Mouse (Mus musculus): ENCODE data around the gene Olfr30. TPM values are rescaled to one million over a fixed set of nuclear protein-coding genes. Genes with fewer than 3 reads are reported as not detected.

Gene Olfr30
- polyA plus RNA-seq (2014; fragmentation: Illumina TruSeq; extraction: RNeasy Lipid Tissue Mini Kit (QIAGEN cat#74804); ENCODE audit: low read depth, low replicate concordance), result not detected

GRCm38 (mm10) chr11:58462170-58462569 is at the start of gene Olfr30:
TSS of gene Olfr30 (minus strand) at chr11:58462270.

DNA sequence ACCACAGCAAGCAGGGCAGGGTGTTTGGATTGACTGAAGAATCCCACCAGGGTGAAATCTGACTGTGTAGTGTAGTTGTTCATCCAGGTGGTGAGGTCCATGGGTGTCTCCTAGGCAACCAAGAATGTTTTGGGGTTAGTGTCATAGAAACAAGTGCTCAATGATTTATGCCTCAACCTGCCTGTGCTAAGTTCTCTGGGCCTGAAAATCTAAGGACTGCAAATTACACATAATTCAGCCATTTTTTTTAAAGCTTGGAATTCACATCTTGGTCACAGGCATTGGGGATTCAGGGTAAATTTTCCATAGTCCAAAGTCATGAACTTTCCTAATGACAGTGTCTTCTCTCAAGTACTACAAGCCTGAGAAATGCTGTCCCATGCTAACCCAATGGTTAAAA is 40.4 kb upstream of the Olfr30 start, which contains the start of gene Olfr331:
Olfr331 (minus strand) TSS at position 101 of the 400 bp plus-strand sequence.

DNA sequence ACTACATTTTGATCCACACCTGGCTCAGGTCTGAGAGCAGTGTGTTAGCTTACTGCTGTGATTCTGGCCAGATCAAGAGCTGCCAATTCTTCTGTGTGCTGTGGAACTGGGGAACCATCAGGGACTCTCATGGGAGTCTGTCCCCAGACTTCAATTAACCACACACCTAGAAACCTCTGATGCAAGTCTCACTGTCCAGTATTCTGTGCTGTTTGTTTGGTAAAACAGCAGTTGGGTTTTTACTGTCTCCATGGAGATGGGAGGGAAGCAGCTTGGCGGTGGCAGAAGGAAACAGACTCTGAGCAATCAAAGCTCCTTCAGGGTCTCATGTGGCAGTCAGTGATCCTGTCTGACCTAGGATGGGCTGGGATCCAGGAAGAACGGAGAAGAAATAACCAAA is 30.4 kb upstream of the Olfr30 start, which contains the start of gene Olfr332:
Olfr332 (minus strand) TSS at position 101 of the 400 bp plus-strand sequence.

DNA sequence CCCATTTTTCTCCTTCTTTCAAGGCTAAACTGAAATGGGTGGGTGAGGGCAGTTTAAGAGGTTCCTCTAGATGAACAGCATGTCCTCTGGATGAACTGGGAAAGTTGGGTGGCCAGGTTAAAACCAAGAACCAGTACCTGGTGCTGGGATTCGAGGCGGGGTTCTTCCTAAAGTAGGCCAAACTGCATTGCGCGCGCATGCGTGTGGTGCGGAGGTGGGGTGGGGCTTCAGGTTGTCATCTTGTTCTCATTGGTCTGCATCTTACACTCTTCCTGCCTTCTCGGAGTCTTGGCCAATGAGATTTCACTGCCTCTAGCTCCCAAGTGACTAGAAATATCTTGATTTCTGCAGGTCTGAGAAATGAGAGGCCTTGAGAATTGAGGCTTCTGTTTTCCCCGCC is 9.3 kb downstream of the Olfr30 start, which contains the start of gene Lypd9:
Lypd9 (minus strand) TSS at position 165 of the 400 bp plus-strand sequence.

GRCm38 (mm10) chr11:58432259-58432658 is 29.8 kb downstream of the Olfr30 start, which contains the start of gene Gm12253:
TSS of gene Gm12253 (plus strand) at chr11:58432559.

DNA sequence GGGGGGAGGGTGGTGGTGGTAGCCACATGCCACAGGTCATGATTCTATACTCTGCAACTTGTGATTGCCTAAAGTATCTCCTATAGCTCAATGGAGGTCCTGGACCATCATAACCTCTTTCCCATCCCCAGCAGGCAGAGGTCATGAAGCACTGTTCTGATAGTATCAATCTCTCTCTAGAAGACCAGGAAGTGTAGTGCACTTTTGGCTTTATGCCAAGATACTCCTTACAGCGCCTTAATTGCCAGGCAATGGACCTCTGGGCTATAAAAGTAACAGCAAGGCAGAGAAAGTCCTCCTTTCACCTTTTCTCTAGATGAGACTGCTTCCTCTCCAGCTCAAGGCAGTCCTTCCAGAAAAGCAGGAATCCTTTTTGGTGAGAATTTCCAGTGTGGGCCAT is 41.3 kb downstream of the Olfr30 start, which contains the start of gene 1810065E05Rik:
1810065E05Rik (plus strand) TSS at position 297 of the 400 bp plus-strand sequence.

Other genes starting within 250 kb of the Olfr30 start
- not detected for gene 4930438A08Rik, start 187.5 kb downstream of the Olfr30 start, polyA plus RNA-seq (2014; fragmentation: Illumina TruSeq; extraction: RNeasy Lipid Tissue Mini Kit (QIAGEN cat#74804); ENCODE audit: low read depth, low replicate concordance)
- gene Zfp692, start 155.2 kb downstream of the Olfr30 start, polyA plus RNA-seq (2014; fragmentation: Illumina TruSeq; extraction: RNeasy Lipid Tissue Mini Kit (QIAGEN cat#74804); ENCODE audit: low read depth, low replicate concordance), result 0.61 TPM
- gene Zfp672, start 131.9 kb downstream of the Olfr30 start, polyA plus RNA-seq (2014; fragmentation: Illumina TruSeq; extraction: RNeasy Lipid Tissue Mini Kit (QIAGEN cat#74804); ENCODE audit: low read depth, low replicate concordance), result 65.9 TPM
- 0.65 TPM for gene Sh3bp5l, start 131.5 kb downstream of the Olfr30 start, polyA plus RNA-seq (2014; fragmentation: Illumina TruSeq; extraction: RNeasy Lipid Tissue Mini Kit (QIAGEN cat#74804); ENCODE audit: low read depth, low replicate concordance)
- not detected for gene Lypd8, start 83.2 kb downstream of the Olfr30 start, polyA plus RNA-seq (2014; fragmentation: Illumina TruSeq; extraction: RNeasy Lipid Tissue Mini Kit (QIAGEN cat#74804); ENCODE audit: low read depth, low replicate concordance)
- gene 1810065E05Rik, start 41.2 kb downstream of the Olfr30 start, polyA plus RNA-seq (2014; fragmentation: Illumina TruSeq; extraction: RNeasy Lipid Tissue Mini Kit (QIAGEN cat#74804); ENCODE audit: low read depth, low replicate concordance), result not detected
- gene Gm12253, start 29.7 kb downstream of the Olfr30 start, polyA plus RNA-seq (2014; fragmentation: Illumina TruSeq; extraction: RNeasy Lipid Tissue Mini Kit (QIAGEN cat#74804); ENCODE audit: low read depth, low replicate concordance), result not detected
- not detected for gene Lypd9, start 9.3 kb downstream of the Olfr30 start, polyA plus RNA-seq (2014; fragmentation: Illumina TruSeq; extraction: RNeasy Lipid Tissue Mini Kit (QIAGEN cat#74804); ENCODE audit: low read depth, low replicate concordance)
- not detected for gene Olfr332, start 30.3 kb upstream of the Olfr30 start, polyA plus RNA-seq (2014; fragmentation: Illumina TruSeq; extraction: RNeasy Lipid Tissue Mini Kit (QIAGEN cat#74804); ENCODE audit: low read depth, low replicate concordance)
- gene Olfr331, start 40.3 kb upstream of the Olfr30 start, polyA plus RNA-seq (2014; fragmentation: Illumina TruSeq; extraction: RNeasy Lipid Tissue Mini Kit (QIAGEN cat#74804); ENCODE audit: low read depth, low replicate concordance), result not detected
- not detected for gene Olfr330, start 72.6 kb upstream of the Olfr30 start, polyA plus RNA-seq (2014; fragmentation: Illumina TruSeq; extraction: RNeasy Lipid Tissue Mini Kit (QIAGEN cat#74804); ENCODE audit: low read depth, low replicate concordance)
- not detected for gene Olfr329-ps, start 84.2 kb upstream of the Olfr30 start, polyA plus RNA-seq (2014; fragmentation: Illumina TruSeq; extraction: RNeasy Lipid Tissue Mini Kit (QIAGEN cat#74804); ENCODE audit: low read depth, low replicate concordance)
- gene Olfr328, start 93.4 kb upstream of the Olfr30 start, polyA plus RNA-seq (2014; fragmentation: Illumina TruSeq; extraction: RNeasy Lipid Tissue Mini Kit (QIAGEN cat#74804); ENCODE audit: low read depth, low replicate concordance), result not detected
- gene Olfr224, start 108.3 kb upstream of the Olfr30 start, polyA plus RNA-seq (2014; fragmentation: Illumina TruSeq; extraction: RNeasy Lipid Tissue Mini Kit (QIAGEN cat#74804); ENCODE audit: low read depth, low replicate concordance), result not detected
- not detected for gene Olfr325, start 115.5 kb upstream of the Olfr30 start, polyA plus RNA-seq (2014; fragmentation: Illumina TruSeq; extraction: RNeasy Lipid Tissue Mini Kit (QIAGEN cat#74804); ENCODE audit: low read depth, low replicate concordance)
- not detected for gene Olfr324, start 132.8 kb upstream of the Olfr30 start, polyA plus RNA-seq (2014; fragmentation: Illumina TruSeq; extraction: RNeasy Lipid Tissue Mini Kit (QIAGEN cat#74804); ENCODE audit: low read depth, low replicate concordance)
- not detected for gene 2210407C18Rik, start 153.8 kb upstream of the Olfr30 start, polyA plus RNA-seq (2014; fragmentation: Illumina TruSeq; extraction: RNeasy Lipid Tissue Mini Kit (QIAGEN cat#74804); ENCODE audit: low read depth, low replicate concordance)
- gene Olfr323, start 168.2 kb upstream of the Olfr30 start, polyA plus RNA-seq (2014; fragmentation: Illumina TruSeq; extraction: RNeasy Lipid Tissue Mini Kit (QIAGEN cat#74804); ENCODE audit: low read depth, low replicate concordance), result not detected
- gene Trim58, start 178.2 kb upstream of the Olfr30 start, polyA plus RNA-seq (2014; fragmentation: Illumina TruSeq; extraction: RNeasy Lipid Tissue Mini Kit (QIAGEN cat#74804); ENCODE audit: low read depth, low replicate concordance), result not detected
- gene Olfr322, start 196.5 kb upstream of the Olfr30 start, polyA plus RNA-seq (2014; fragmentation: Illumina TruSeq; extraction: RNeasy Lipid Tissue Mini Kit (QIAGEN cat#74804); ENCODE audit: low read depth, low replicate concordance), result not detected
- gene Olfr320, start 218.8 kb upstream of the Olfr30 start, polyA plus RNA-seq (2014; fragmentation: Illumina TruSeq; extraction: RNeasy Lipid Tissue Mini Kit (QIAGEN cat#74804); ENCODE audit: low read depth, low replicate concordance), result not detected
- not detected for gene Olfr319, start 236.9 kb upstream of the Olfr30 start, polyA plus RNA-seq (2014; fragmentation: Illumina TruSeq; extraction: RNeasy Lipid Tissue Mini Kit (QIAGEN cat#74804); ENCODE audit: low read depth, low replicate concordance)

Measured in kidney, adult 10 weeks (tissue).